Mouse (Mus musculus): ENCODE measurements around the gene 1700016K19Rik.

DNA sequence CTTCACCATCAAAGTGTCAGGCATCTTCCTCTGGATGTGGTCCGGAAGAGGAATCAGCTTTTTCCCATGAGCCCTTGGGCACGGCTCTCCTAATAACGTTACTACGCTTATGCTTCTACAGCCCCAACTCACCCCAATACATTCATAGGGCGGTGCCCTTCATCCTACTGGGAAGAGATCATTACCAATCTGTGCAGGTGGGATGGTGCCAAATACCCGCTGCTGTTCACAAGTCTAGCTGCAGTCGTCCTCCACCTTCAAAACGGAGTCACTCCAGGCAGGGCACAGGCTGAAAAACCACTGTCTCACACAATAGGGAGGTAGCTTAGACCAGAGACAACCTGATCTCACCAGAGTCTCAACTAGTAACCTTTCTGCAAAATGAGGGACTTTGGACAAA is 35.5 kb downstream of the 1700016K19Rik start:
- TF ChIP-seq CTCF (conservative IDR thresholded peaks at IDR 0.05; ENCODE audit: low read length) (no peak), NANOG (IDR thresholded peaks at IDR 0.05; ENCODE audit: borderline replicate concordance, low read length) (no peak), POU5F1 (IDR thresholded peaks at IDR 0.05; ENCODE audit: borderline replicate concordance, low read length) (no peak)

Data from E14TG2a.4 (cell line).